Mouse (Mus musculus) left cerebral cortex, postnatal 10 days (tissue): ENCODE results near the gene Polr3b. TPM values are rescaled to one million over a fixed set of nuclear protein-coding genes. Genes with fewer than 3 reads are reported as not detected.

Source experiments
- DNase-seq, 2 experiments: peaks; one replicate each; pipeline ENCODE4 v3.0.0; 2021 to 2022; ENCODE audit warnings: low spot score in 2 of 2, mixed read lengths in 1 of 2; ENCODE audit errors: extremely low spot score in 1 of 2
- intact Hi-C: fragments of 180-260 bp; cut with DNase I; formaldehyde crosslinking; loops from one replicate; pipeline ENCODE4 v1.15.1; 2025
- total RNA-seq, 2 experiments: library from RNA; stranded (reverse); gene quantifications; 2 replicates each; pipeline ENCODE4 v1.2.3; 2021

Gene Polr3b
- total RNA-seq, 2 experiments from 2014 or later, result 16.1 to 16.5 TPM

- no peak for DNase-seq
- intact Hi-C loops, result no loop called here
These were observed 17.8 kb upstream of the Polr3b start for GRCm38 (mm10) chr10:84604335-84604734.

GRCm38 (mm10) chr10:84608361-84608760 lies 13.7 kb upstream of the Polr3b start:
- DNase-seq, result no peak
- intact Hi-C loops, result no loop called here

GRCm38 (mm10) chr10:84610324-84610723 lies 11.8 kb upstream of the Polr3b start:
- intact Hi-C loops, result no loop called here
- DNase-seq, result no peak

- intact Hi-C loops, result no loop called here
- DNase-seq, result no peak
These were observed 11.3 kb upstream of the Polr3b start for GRCm38 (mm10) chr10:84610783-84611182.

GRCm38 (mm10) chr10:84611664-84612063 lies 10.4 kb upstream of the Polr3b start:
- intact Hi-C loops, result no loop called here

GRCm38 (mm10) chr10:84612281-84612680 lies 9.8 kb upstream of the Polr3b start:
- intact Hi-C loops, result no loop called here
- no peak for DNase-seq

More at GRCm38 (mm10) chr10:84611664-84612063, 10.4 kb upstream of the Polr3b start:
- DNase-seq, result no peak

GRCm38 (mm10) chr10:84613366-84613765 lies 8.7 kb upstream of the Polr3b start:
- DNase-seq, result no peak
- intact Hi-C loops, result no loop called here

- intact Hi-C loops, result loop anchor here (5.0 kb wide), 1 partner anchor 98 kb away; no protein-coding TSS in a partner anchor
- no peak for DNase-seq
These were observed 7.0 kb upstream of the Polr3b start for GRCm38 (mm10) chr10:84615076-84615475.

GRCm38 (mm10) chr10:84631182-84631581 lies 9.1 kb downstream of the Polr3b start:
- intact Hi-C loops, result no loop called here
- peak in 1 of 2 experiments; percentile 37 for DNase-seq

- intact Hi-C loops, result no loop called here
- no peak for DNase-seq
These were observed 9.9 kb downstream of the Polr3b start for GRCm38 (mm10) chr10:84632005-84632404.

- DNase-seq, result no peak
- intact Hi-C loops, result no loop called here
These were observed 14.6 kb downstream of the Polr3b start for GRCm38 (mm10) chr10:84636656-84637055.

- no peak for DNase-seq
- intact Hi-C loops, result no loop called here
These were observed 16.3 kb downstream of the Polr3b start for GRCm38 (mm10) chr10:84638382-84638781.

- no peak for DNase-seq
- intact Hi-C loops, result loop anchor here (1.0 kb wide), 1 partner anchor 408 kb away; no protein-coding TSS in a partner anchor
These were observed 17.6 kb downstream of the Polr3b start for GRCm38 (mm10) chr10:84639525-84640287.

GRCm38 (mm10) chr10:84640861-84641260 lies 18.8 kb downstream of the Polr3b start:
- intact Hi-C loops, result no loop called here

GRCm38 (mm10) chr10:84641576-84641975 lies 19.5 kb downstream of the Polr3b start:
- intact Hi-C loops, result no loop called here

More at GRCm38 (mm10) chr10:84640861-84641260, 18.8 kb downstream of the Polr3b start:
- DNase-seq, result no peak

GRCm38 (mm10) chr10:84645940-84646339 lies 23.8 kb downstream of the Polr3b start:
- intact Hi-C loops, result no loop called here
- no peak for DNase-seq

More at GRCm38 (mm10) chr10:84641576-84641975, 19.5 kb downstream of the Polr3b start:
- DNase-seq, result no peak

GRCm38 (mm10) chr10:84646506-84647102 lies 24.5 kb downstream of the Polr3b start:
- DNase-seq, result peak; percentile 45 to 47
- intact Hi-C loops, result no loop called here

- no peak for DNase-seq
- intact Hi-C loops, result no loop called here
These were observed 25.2 kb downstream of the Polr3b start for GRCm38 (mm10) chr10:84647264-84647663.

- intact Hi-C loops, result no loop called here
- DNase-seq, result no peak
These were observed 26.8 kb downstream of the Polr3b start for GRCm38 (mm10) chr10:84648911-84649310.

- intact Hi-C loops, result loop anchor here (10.0 kb wide), 1 partner anchor 101 kb away; the partner anchor contains the start of gene Rfx4
- DNase-seq, result no peak
These were observed 31.9 kb downstream of the Polr3b start for GRCm38 (mm10) chr10:84654029-84654428.
